Mouse (Mus musculus): Measurements from ENCODE around the gene Myo5a.

Myo5a gene

GRCm38 (mm10) chr9:75070457-75071028, at the start of gene Myo5a:
Myo5a (plus strand) TSS chr9:75071015.
- no peak for DNase-seq

- no peak for DNase-seq
Observed at GRCm38 (mm10) chr9:75022546-75022945, 48.3 kb upstream of the Myo5a start.

- no peak for DNase-seq
Observed at GRCm38 (mm10) chr9:75023150-75023894, 47.5 kb upstream of the Myo5a start.

GRCm38 (mm10) chr9:75024089-75024488, 46.7 kb upstream of the Myo5a start:
- no peak for DNase-seq

DNA sequence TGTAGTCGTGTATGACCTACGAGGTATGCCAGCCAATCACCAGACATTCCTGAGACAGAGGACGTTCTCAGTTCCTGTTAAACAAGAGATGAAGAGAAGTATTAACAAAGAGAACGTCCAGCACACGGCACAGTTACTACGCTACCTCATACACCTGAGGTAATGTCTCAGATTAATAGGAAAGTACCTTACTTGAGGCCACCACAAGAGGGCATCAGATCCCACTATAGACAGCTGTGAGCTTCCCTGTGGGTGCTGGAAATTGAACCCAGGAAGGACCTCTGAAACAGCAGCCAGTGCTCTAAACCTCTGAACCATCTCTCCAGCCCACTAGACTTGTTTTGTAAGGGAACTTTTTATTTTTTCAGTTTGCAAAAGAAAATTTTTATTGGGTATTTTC, 45.1 kb upstream of the Myo5a start:
- peak; percentile 25 for DNase-seq

GRCm38 (mm10) chr9:75032408-75032807, 38.4 kb upstream of the Myo5a start:
- DNase-seq = no peak

- no peak for DNase-seq
Observed at GRCm38 (mm10) chr9:75033141-75033540, 37.7 kb upstream of the Myo5a start.

DNA sequence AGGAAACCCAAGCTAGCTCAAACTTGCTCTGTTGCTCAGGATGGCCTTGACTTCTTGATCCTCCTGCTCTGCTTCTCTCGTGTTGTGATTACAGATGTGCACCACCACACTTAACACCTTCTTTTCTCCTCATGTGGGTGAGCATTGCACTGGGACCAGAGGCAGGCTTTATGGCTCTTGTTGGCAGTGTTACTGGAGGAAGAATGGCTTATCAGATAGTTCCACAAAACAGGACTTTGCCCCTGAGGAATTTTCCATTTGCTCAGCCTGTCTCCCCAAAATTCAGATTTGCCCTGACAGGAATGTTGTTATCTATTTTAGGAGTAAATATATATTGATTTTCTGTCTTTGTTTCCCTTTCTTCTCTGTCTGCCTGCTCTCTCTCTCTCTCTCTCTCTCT, 36.1 kb upstream of the Myo5a start:
- DNase-seq = no peak

DNA sequence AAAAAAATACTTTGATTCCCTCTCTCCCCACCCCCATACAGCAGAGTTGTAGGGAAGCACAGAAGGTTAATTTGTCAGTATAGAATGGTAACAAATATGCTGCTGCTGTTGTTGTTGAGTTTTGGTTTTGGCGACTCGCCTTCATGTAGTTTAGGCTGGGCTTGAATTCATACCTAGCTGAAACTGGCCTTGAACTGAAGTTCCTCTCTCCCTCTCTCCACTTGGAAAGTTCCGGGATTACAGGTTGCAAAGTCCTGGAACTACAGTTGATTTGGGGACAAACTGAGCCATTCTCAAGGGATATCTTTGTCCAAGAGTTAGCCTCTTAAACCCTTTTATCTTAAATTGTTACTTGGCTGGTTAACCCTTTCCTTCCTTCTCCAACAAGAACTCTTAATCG, 34.9 kb upstream of the Myo5a start:
- DNase-seq = no peak

- peak; percentile 86 for DNase-seq
Observed at GRCm38 (mm10) chr9:75037451-75038356, 33.1 kb upstream of the Myo5a start, which contains the start of gene Arpp19. Arpp19 (plus strand) TSS chr9:75037614.

GRCm38 (mm10) chr9:75038357-75038688, 32.5 kb upstream of the Myo5a start:
- DNase-seq = no peak

DNA sequence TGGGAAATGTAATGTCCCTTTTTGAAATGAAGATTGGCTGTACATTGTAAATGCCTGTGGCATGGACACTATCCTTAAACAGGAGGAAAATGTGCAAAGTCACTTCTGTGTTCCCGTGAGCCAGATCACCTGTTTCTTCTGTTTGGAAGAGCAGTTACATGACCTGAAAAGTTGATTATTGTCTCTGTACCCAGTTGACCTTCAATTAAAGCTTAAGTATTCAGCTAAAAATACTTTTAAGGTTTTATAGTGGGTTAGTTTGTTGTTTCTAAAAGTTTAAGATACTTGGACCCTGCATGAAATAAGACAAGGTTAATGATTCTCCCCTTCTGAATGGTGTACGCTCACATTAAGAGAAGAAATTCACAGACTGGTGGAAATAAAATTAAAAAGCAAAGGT, 30.2 kb upstream of the Myo5a start:
- DNase-seq = no peak

- no peak for DNase-seq
Observed at GRCm38 (mm10) chr9:75041840-75042525, 28.8 kb upstream of the Myo5a start.

GRCm38 (mm10) chr9:75043191-75043590, 27.6 kb upstream of the Myo5a start:
- no peak for DNase-seq

DNA sequence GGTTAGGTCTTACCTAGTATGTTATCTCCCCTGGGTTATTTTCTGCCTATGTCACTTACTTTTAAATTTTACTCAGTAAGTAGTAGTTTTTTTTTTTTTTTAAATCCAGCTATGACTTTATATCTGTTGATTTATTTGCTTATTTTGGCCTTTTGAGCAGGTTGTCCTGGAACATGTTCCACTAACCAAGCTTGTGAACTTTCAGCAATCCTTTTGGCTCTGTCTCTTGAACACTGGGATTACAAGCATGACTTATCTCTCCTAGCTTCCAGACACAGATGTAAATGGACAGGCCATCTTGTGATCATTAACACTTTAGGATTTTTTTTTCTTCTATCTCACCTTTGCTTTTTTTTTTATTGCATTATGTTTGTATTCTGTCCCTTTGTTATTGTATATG, 23.7 kb upstream of the Myo5a start:
- no peak for DNase-seq

DNA sequence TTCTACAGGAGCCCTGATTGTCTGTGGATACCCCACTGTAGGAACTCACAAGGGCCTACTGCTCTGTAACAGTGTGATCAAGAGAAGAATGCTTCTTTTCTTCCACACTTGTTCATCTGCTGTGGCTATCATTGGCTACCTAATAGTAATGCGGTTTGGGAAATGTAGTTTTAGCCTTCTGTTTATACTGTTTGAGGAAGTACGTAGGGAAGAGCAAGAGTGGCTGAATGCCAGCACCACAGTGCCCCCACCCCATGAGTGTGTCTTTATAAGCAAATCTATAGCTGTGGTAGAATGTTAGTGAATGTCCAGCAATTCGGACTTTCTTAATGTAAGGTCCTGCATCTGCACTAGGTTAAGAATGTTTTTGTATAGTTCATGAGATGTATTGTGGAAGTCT, 21.7 kb upstream of the Myo5a start:
- DNase-seq = no peak

- peak; percentile 73 for DNase-seq
Observed at GRCm38 (mm10) chr9:75050003-75050402, 20.8 kb upstream of the Myo5a start.

- DNase-seq = no peak
Observed at GRCm38 (mm10) chr9:75051841-75052240, 19.0 kb upstream of the Myo5a start.

- DNase-seq = no peak
Observed at GRCm38 (mm10) chr9:75055046-75055445, 15.8 kb upstream of the Myo5a start.

DNA sequence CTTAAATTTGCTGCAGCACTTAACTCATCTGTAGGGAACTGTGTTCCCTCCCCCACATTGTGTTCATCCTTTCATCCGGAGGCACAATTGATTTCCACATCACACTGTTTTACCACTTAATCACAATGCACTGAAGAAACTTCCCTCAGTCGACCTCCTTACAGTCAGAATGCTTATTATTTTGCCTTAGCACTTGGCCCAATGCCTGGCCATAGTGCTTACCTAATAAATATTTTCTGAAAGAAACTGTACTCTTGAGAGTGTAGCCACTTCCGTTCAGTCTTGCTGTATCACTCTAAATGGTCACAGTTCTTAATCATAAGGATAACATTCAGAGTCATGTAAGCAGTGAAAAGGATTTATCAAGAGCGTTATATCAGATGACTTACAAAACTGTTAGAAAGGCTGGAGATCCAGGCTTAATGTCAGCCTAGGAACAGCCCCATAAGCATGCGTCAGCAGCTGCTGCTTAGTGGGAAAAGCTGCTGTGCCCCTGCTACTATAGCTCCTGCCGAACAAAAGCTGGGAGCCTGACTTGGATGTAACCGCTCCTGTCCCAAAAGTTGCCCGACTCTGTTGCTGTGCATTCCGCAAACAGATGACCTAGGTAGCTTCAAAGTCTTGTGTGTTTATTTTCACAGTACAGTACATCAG, 6.0 kb upstream of the Myo5a start:
- DNase-seq = no peak

GRCm38 (mm10) chr9:75071029-75071705, 352 bp downstream of the Myo5a start:
- peak; percentile 79 for DNase-seq

- no peak for DNase-seq
Observed at GRCm38 (mm10) chr9:75071706-75072192, 934 bp downstream of the Myo5a start.

Data from thymus, postnatal 4 days (tissue).